Mouse (Mus musculus) cerebellum, adult 2 months (tissue): ENCODE measurements around the gene Fam210b. TPM values are rescaled to one million over a fixed set of nuclear protein-coding genes. Genes with fewer than 3 reads are reported as not detected.

ENCODE experiments used
- DNase-seq, 2 experiments: peaks; one replicate each; pipeline ENCODE4 v3.0.0; 2021
- H3K27ac ChIP-seq: fragments of 200-500 bp; 2 replicates; pipeline ENCODE4 v1.5.1; 2012; ENCODE audit warnings: low read length, control low read depth, inconsistent platforms; ENCODE audit not compliant: insufficient read depth
- H3K27me3 ChIP-seq: fragments of 200-500 bp; 2 replicates; pipeline ENCODE4 v1.6.1; 2012; ENCODE audit warnings: inconsistent platforms, mild to moderate bottlenecking, low read length, moderate library complexity; ENCODE audit not compliant: control insufficient read depth, insufficient read depth
- H3K4me1 ChIP-seq: fragments of 200-500 bp; 2 replicates; pipeline ENCODE4 v1.6.1; 2011; ENCODE audit warnings: low read length; ENCODE audit not compliant: control insufficient read depth, insufficient read depth
- H3K4me3 ChIP-seq: fragments of 200-500 bp; replicated peaks from 2 replicates; pipeline ENCODE3; 2011; ENCODE audit warnings: mild to moderate bottlenecking, low read depth, low read length, control low read depth; ENCODE audit not compliant: insufficient read depth
- CTCF ChIP-seq: fragments of 200-500 bp; IDR thresholded peaks from 2 replicates; pipeline ENCODE4 v1.5.1; 2011; ENCODE audit warnings: low read depth, mild to moderate bottlenecking, control low read depth, low read length, moderate library complexity, borderline replicate concordance; ENCODE audit not compliant: insufficient read depth
- POLR2A ChIP-seq: fragments of 200-500 bp; IDR thresholded peaks from 2 replicates; pipeline ENCODE4 v1.6.1; 2011; ENCODE audit warnings: low read length, control low read depth, borderline replicate concordance; ENCODE audit not compliant: insufficient read depth
- WGBS: fragments of 180-500 bp; shearing (Covaris S2); methylation state at CpG from one replicate; pipeline ENCODE4 v1.1.7; 2018; 5-methylcytosine and 5-hydroxymethylcytosine counted together
- polyA plus RNA-seq: library from polyadenylated mRNA; depleted of rRNA; stranded (reverse); fragments of >200 nt; gene quantifications from 2 replicates; pipeline ENCODE4 v1.2.3, GENCODE M21; 2012

The Fam210b gene
- polyA plus RNA-seq, 1 experiment, result 13.0 TPM

- DNase-seq, result peak in 1 of 2 experiments; percentile 9
- no peak for TF ChIP-seq POLR2A
- no peak for TF ChIP-seq CTCF
- WGBS, result 38% methylated on average over 5 of the region's 5 CpGs
- no peaks in the 10 kb centered on the region for H3K27me3 ChIP-seq
- no peak overlapping the region for H3K4me3 ChIP-seq
- H3K4me1 ChIP-seq, result no peaks in the 10 kb centered on the region
- H3K27ac ChIP-seq, result no peak overlapping the region
Observed at GRCm38 (mm10) chr2:172344669-172345068, 696 bp upstream of the Fam210b start.

- peak; percentile 57 to 59 for DNase-seq
- no peaks in the 10 kb centered on the region for H3K4me1 ChIP-seq
- H3K4me3 ChIP-seq, result peak overlapping the region; percentile 66
- 12% methylated on average over 31 of the region's 31 CpGs for WGBS
- TF ChIP-seq POLR2A, result no peak
- no peak for TF ChIP-seq CTCF
- no peak overlapping the region for H3K27ac ChIP-seq
- H3K27me3 ChIP-seq, result no peaks in the 10 kb centered on the region
Observed at GRCm38 (mm10) chr2:172346034-172346929, 917 bp downstream of the Fam210b start.

DNA sequence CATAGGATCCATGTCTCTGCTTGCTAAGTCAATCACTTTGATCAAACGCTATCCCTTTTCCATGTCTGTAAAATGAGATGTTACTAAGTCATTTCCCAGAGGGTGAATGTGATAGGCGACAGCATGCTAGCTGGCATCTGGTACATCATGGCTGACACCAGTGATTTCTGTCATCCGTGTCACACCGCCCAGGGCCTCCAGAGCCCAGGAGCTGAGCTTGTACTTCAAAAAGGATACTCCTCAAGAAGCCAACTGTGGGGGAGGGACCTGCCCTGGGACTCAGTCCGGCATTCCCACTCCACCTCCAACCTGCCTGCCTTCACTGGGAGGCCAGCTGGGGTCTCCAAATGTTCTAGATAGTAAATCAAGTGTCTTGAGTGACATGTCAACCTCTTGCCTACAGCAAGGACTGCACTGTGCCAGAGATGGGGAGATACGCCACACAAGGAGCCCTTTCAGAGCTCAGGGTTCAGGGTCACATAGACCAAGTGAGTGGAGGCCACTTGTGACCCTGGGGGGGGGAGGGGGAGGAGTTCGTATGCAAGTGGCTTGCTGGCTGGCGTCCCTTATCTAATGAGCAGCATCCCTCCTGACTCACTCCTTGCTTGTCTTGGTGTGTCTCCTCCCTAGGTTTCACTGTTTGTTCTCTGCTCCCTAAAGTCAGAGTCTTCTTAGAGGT is 1.7 kb downstream of the Fam210b start:
- no peaks in the 10 kb centered on the region for H3K4me1 ChIP-seq
- H3K27ac ChIP-seq, result no peak overlapping the region
- WGBS, result 67% methylated on average over 8 of the region's 8 CpGs
- H3K27me3 ChIP-seq, result no peaks in the 10 kb centered on the region
- DNase-seq, result no peak
- TF ChIP-seq POLR2A (no peak), CTCF (no peak)
- H3K4me3 ChIP-seq, result no peak overlapping the region

- DNase-seq, result no peak
- Histone ChIP-seq H3K27ac (no peak overlapping the region), H3K27me3 (no peaks in the 10 kb centered on the region), H3K4me3 (no peak overlapping the region), H3K4me1 (no peaks in the 10 kb centered on the region)
- WGBS, result 41% methylated on average over 3 of the region's 3 CpGs
- TF ChIP-seq POLR2A (no peak), CTCF (no peak)
Observed at GRCm38 (mm10) chr2:172348297-172348950, 3.1 kb downstream of the Fam210b start.

DNA sequence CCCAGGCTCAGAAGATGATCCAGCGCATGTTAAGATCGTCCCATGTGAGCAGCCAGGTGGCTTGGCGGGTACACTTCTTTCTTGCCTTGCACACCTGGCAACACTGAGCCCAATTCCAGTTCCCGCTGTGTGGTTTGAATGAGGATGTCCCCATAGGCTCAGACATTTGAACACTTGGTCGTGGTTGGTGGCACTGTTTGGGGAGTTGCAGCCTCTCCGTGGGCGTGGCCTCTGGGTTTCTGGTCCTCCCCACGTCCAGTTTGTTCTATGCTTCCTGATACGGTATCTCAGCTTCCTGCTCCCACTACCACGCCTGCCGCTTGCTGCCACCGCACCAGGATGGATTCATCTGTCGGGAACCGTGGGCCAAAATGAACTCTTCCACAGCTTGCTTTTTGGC is 4.4 kb downstream of the Fam210b start:
- no peak overlapping the region for H3K4me3 ChIP-seq
- 62% methylated on average over 14 of the region's 14 CpGs for WGBS
- H3K27me3 ChIP-seq, result no peaks in the 10 kb centered on the region
- H3K27ac ChIP-seq, result no peak overlapping the region
- DNase-seq, result no peak
- TF ChIP-seq POLR2A (no peak), CTCF (no peak)
- H3K4me1 ChIP-seq, result no peaks in the 10 kb centered on the region

GRCm38 (mm10) chr2:172350773-172351172 is 5.4 kb downstream of the Fam210b start:
- no peak for DNase-seq
- TF ChIP-seq CTCF, result no peak
- no peak for TF ChIP-seq POLR2A
- no peak overlapping the region for H3K4me3 ChIP-seq
- no peaks in the 10 kb centered on the region for H3K4me1 ChIP-seq
- 81% methylated on average over 8 of the region's 8 CpGs for WGBS
- H3K27me3 ChIP-seq, result no peaks in the 10 kb centered on the region
- H3K27ac ChIP-seq, result no peak overlapping the region

- Histone ChIP-seq H3K27ac (no peak overlapping the region), H3K4me3 (no peak overlapping the region), H3K4me1 (no peaks in the 10 kb centered on the region), H3K27me3 (no peaks in the 10 kb centered on the region)
- WGBS, result 29% methylated on average over 9 of the region's 9 CpGs
- DNase-seq, result no peak
- TF ChIP-seq CTCF (no peak), POLR2A (no peak)
Observed at GRCm38 (mm10) chr2:172353218-172353617, 7.9 kb downstream of the Fam210b start.

DNA sequence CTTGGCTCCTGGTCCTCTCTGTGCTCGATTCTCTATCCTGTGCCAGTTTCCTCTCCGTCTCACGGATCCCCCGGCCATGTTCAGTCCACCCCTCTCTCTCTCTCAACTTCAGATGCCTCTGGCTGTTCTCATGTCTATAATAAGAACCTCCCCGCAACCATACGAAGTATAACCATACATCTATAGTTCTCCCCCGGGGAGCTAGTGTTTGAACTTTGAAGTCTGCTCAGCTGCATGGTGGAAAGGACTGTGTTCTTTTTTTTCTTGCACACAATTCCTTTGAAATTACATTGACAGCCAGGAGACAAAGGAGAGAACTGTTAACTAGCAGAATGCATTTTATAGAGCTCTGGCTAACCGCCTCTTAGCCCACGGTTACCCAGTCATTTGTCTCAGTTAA is 9.4 kb downstream of the Fam210b start:
- no peak overlapping the region for H3K27ac ChIP-seq
- no peak for DNase-seq
- no peaks in the 10 kb centered on the region for H3K27me3 ChIP-seq
- H3K4me1 ChIP-seq, result no peaks in the 10 kb centered on the region
- TF ChIP-seq CTCF, result no peak
- TF ChIP-seq POLR2A, result no peak
- WGBS, result 42% methylated on average over 9 of the region's 9 CpGs
- H3K4me3 ChIP-seq, result no peak overlapping the region
